Mouse (Mus musculus) stomach, postnatal 0 days (tissue): ENCODE measurements around the gene Eci2. TPM values are rescaled to one million over a fixed set of nuclear protein-coding genes. Genes with fewer than 3 reads are reported as not detected.
A peak's percentile ranks its signal among the peaks of the same experiment; 100 is the strongest.

Source experiments
- ATAC-seq: fragments of 200-750 bp; cut with Nextera tagmentation; 2 replicates; pipeline ENCODE4 v1.8.0; 2017; ENCODE audit not compliant: low FRiP score, low TSS enrichment
- DNase-seq: peaks from one replicate; pipeline ENCODE4 v3.0.0-alpha.2; 2016; ENCODE audit warnings: low spot score
- H3K27ac ChIP-seq: fragments of 300-500 bp; sonication (generic); replicated peaks from 2 replicates; pipeline ENCODE4 v1.5.1; 2014; ENCODE audit warnings: mild to moderate bottlenecking, control low read depth
- H3K27me3 ChIP-seq: fragments of 300-500 bp; sonication (generic); 2 replicates; pipeline ENCODE4 v1.6.1; 2014; ENCODE audit warnings: low read length; ENCODE audit not compliant: control insufficient read depth, insufficient read depth
- H3K36me3 ChIP-seq: fragments of 300-500 bp; sonication (generic); 2 replicates; pipeline ENCODE4 v1.6.1; 2014; ENCODE audit warnings: low read length, mixed read lengths; ENCODE audit not compliant: control insufficient read depth, insufficient read depth
- H3K4me1 ChIP-seq: fragments of 300-500 bp; sonication (generic); replicated peaks from 2 replicates; pipeline ENCODE4 v1.6.1; 2014; ENCODE audit warnings: antibody characterized with exemption; ENCODE audit not compliant: control insufficient read depth, insufficient read depth
- H3K4me2 ChIP-seq: fragments of 300-500 bp; sonication (generic); replicated peaks from 2 replicates; pipeline ENCODE4 v1.6.1; 2014; ENCODE audit warnings: low read depth, mild to moderate bottlenecking, control low read depth, moderate library complexity
- H3K4me3 ChIP-seq: fragments of 300-500 bp; sonication (generic); 2 replicates; pipeline ENCODE4 v1.5.1; 2014; ENCODE audit warnings: low read depth, low read length, control low read depth
- H3K9ac ChIP-seq: fragments of 300-500 bp; sonication (generic); 2 replicates; pipeline ENCODE4 v1.6.1; 2014; ENCODE audit warnings: mild to moderate bottlenecking, low read length, control low read depth, mixed read lengths
- H3K9me3 ChIP-seq: fragments of 300-500 bp; sonication (generic); 2 replicates; pipeline ENCODE4 v1.6.1; 2016; ENCODE audit warnings: low read length; ENCODE audit not compliant: control insufficient read depth
- CTCF ChIP-seq: IDR thresholded peaks from 2 replicates; pipeline ENCODE4 v1.5.1; 2016; ENCODE audit warnings: antibody characterized with exemption, low read depth, mild to moderate bottlenecking, moderate library complexity
- EP300 ChIP-seq: optimal IDR thresholded peaks from 2 replicates; pipeline ENCODE3; 2016; ENCODE audit warnings: antibody characterized with exemption
- WGBS: fragments of 180-500 bp; shearing (Covaris S2); extraction: QIAGEN DNeasy Blood & Tissue Kit; methylation state at CpG from one replicate; pipeline ENCODE4 v1.1.7; 2014; 5-methylcytosine and 5-hydroxymethylcytosine counted together
- polyA plus RNA-seq: library from polyadenylated mRNA; unstranded; fragments of >200 nt; fragmentation: Nextera tagmentation; extraction: Ambion mirVana; gene quantifications from 2 replicates; pipeline ENCODE4 v1.2.1, GENCODE M21; 2015

The Eci2 gene
- polyA plus RNA-seq = 161 and 163 TPM in 2 replicates

DNA sequence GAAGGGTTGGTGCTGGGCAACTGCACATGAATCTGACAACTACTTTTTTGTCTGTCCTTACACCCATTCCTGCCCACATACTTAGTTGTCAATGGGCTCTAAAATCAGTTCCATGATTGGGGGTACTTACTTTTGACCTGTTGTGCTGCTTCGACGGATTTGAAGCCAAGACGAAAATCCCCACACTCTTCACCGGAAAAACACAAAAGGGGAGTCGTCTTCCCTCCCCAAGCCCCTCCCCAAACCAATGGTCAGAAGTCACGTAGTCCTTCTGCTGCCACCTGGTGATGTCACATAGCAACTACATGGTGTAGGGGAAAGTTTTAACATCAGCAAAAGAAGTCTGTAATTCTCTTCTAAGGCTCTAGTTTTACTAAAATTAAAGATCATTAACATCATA lies at the start of gene Eci2:
Eci2 (minus strand) TSS at position 218 of the 400 bp plus-strand sequence.
- no peaks in the 10 kb centered on the region for H3K36me3 ChIP-seq
- WGBS = 6% methylated on average over 6 of the region's 6 CpGs
- no peak within 1 kb of the TSS for H3K4me3 ChIP-seq
- H3K9me3 ChIP-seq = no peaks in the 10 kb centered on the region
- H3K27me3 ChIP-seq = no peaks in the 10 kb centered on the region
- TF ChIP-seq CTCF (peak; percentile 84), EP300 (no peak)
- no peak within 1 kb of the TSS for H3K27ac ChIP-seq
- no peak within 1 kb of the TSS; the same call in 1 of the 2 replicates for H3K4me2 ChIP-seq
- DNase-seq = peak; percentile 25
- ATAC-seq = no peak
- no peak within 1 kb of the TSS for H3K9ac ChIP-seq
- no peaks in the 10 kb centered on the region for H3K4me1 ChIP-seq

DNA sequence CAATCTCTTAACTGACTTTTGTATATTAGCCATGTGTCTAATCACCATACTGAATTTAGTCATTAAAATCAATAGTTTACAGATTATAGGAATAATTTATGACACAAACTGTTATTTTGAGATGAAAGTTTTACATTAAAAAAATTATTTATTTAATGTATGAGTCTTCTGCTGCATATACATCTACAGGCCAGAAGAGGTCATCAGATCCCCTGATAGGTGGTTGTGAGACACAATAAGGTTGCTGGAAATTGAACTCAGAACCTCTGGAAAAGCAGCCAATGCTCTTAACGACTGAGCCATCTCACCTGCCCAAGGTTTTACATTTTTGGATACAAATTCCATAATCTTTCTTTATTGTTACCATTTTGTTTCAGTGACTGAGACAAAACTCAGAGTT lies 48.0 kb upstream of the Eci2 start:
- H3K27me3 ChIP-seq = no peaks in the 10 kb centered on the region
- no peak overlapping the region for H3K4me3 ChIP-seq
- no peaks in the 10 kb centered on the region for H3K36me3 ChIP-seq
- H3K9me3 ChIP-seq = no peaks in the 10 kb centered on the region
- DNase-seq (no peak), ATAC-seq (no peak)
- no peak overlapping the region for H3K4me2 ChIP-seq
- no peak overlapping the region for H3K9ac ChIP-seq
- TF ChIP-seq EP300 (no peak), CTCF (peak; percentile 42)
- WGBS = 51% methylated on average over 1 of the region's 1 CpGs
- H3K4me1 ChIP-seq = no peaks in the 10 kb centered on the region
- no peak overlapping the region for H3K27ac ChIP-seq

DNA sequence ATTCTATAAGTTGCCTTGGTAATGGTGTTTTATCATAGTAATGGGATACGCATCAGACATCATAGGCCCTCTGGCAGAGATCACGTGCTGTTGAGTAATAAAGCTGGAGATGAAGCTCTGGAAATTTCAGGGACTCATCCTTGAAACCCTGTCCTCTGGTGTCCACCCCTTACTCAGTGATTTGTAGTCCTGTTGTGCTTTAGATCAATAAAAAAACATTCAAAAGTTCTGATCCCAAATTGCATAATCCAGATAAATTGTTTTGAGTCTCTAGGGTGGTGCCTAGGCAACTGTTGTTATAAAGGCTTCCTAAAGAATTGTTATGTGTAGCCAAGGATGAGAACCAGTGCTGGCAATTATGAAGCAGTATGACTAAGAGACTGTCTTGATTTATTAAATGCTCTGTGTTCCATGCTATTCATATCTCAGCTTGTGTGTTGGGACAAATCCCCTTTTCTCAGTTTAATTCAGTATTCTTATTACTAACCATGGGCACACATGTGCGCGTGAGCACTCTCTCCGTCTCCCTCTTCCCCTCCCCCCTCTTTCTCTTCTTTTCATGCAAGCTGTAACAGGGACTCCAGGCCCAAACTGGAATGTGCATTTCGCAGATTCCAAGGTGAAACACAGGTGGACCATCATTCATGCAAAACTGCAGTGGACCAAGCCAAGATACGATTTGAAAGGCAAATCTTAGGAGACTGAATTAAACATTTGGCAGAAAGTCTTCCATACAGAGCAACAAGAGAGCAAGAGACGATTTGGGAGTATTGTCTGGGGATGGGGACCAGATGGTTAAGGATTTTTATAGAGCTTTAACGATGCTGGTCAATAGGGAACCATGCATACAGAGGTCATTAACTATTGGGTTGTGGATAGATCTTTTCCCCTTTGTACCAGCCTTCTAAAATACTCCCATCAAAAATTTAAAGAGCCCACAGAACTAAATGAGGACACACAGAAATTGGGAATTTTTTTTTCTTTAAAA lies 43.9 kb upstream of the Eci2 start:
- DNase-seq (no peak), ATAC-seq (no peak)
- TF ChIP-seq CTCF (no peak), EP300 (no peak)
- Histone ChIP-seq H3K36me3 (no peaks in the 10 kb centered on the region), H3K4me1 (no peaks in the 10 kb centered on the region), H3K9ac (no peak overlapping the region), H3K27ac (no peak overlapping the region), H3K4me2 (no peak overlapping the region), H3K27me3 (no peaks in the 10 kb centered on the region), H3K9me3 (no peaks in the 10 kb centered on the region), H3K4me3 (no peak overlapping the region)
- WGBS = 70% methylated on average over 9 of the region's 9 CpGs

DNA sequence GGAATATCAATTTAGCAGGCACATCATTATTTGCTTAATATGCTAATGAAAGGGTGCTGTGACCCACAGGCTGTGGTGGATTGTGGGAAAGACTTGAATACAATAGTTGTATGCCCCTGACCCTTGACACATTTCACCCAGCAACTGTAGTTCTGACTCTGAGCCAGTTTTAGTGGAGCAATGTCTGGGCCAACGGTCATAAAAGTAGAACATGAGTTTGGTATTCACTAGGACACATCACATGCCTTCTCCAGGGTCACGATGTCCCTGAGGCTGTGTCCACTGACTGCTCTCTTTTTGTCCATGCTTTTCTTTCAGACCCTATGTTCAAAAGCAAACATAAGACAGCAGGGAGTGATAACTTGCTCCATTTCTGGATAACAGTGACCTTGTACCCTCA lies 40.2 kb upstream of the Eci2 start:
- no peak for DNase-seq
- 83% methylated on average over 2 of the region's 2 CpGs for WGBS

DNA sequence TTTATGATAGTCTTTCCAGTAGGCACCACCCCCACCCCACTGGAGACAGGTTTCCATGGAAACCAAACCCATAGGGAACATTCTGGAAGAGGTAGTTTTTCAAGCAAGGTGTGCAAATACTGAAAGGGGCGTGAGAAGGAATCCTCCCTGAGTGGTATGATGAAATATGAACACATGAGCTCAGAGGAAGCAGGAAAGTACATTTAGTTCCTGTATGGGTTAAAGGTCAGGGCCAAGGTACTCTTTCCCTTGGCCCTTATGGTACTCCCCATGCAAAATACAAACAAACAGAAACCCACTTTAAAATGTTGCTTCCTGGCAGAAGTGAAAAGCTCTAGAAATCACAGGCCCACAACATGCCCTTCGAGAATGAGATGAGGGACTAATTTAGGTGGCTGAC lies 39.1 kb upstream of the Eci2 start:
- no peak for ATAC-seq
- Histone ChIP-seq H3K27me3 (no peaks in the 10 kb centered on the region), H3K36me3 (no peaks in the 10 kb centered on the region), H3K4me3 (no peak overlapping the region), H3K27ac (no peak overlapping the region), H3K4me2 (no peak overlapping the region), H3K4me1 (no peaks in the 10 kb centered on the region), H3K9ac (no peak overlapping the region), H3K9me3 (no peaks in the 10 kb centered on the region)
- WGBS = 41% methylated on average over 2 of the region's 2 CpGs
- TF ChIP-seq CTCF (no peak), EP300 (no peak)
- no peak for DNase-seq

More for the DNA sequence above, 40.2 kb upstream of the Eci2 start:
- Histone ChIP-seq H3K27ac (no peak overlapping the region), H3K27me3 (no peaks in the 10 kb centered on the region), H3K9me3 (no peaks in the 10 kb centered on the region), H3K4me2 (no peak overlapping the region), H3K4me3 (no peak overlapping the region), H3K4me1 (no peaks in the 10 kb centered on the region), H3K36me3 (no peaks in the 10 kb centered on the region), H3K9ac (no peak overlapping the region)
- no peak for TF ChIP-seq CTCF
- TF ChIP-seq EP300 = no peak
- no peak for ATAC-seq

DNA sequence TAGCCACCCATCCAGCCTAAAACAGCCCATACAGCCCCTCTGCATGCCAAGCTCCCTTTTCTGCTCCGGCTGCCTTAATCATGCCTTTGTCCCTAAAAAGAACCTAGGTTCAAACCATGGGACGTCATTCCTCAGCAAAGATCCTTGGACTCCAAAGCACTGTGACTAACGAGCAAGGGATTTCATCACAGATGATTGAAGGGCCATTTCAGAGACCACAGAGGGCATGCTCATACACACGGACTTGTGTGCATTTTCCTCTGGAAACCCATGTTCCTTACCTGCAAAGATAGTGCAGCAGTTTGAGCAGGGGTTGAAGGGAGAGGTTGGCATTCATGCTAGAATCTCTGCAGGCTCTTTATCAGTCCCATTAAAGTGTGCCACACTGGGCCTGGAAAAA lies 37.5 kb upstream of the Eci2 start:
- WGBS = 71% methylated on average over 4 of the region's 4 CpGs
- no peaks in the 10 kb centered on the region for H3K27me3 ChIP-seq
- TF ChIP-seq CTCF = no peak
- no peak for TF ChIP-seq EP300
- ATAC-seq (no peak), DNase-seq (no peak)
- H3K27ac ChIP-seq = no peak overlapping the region
- no peak overlapping the region for H3K4me2 ChIP-seq
- no peaks in the 10 kb centered on the region for H3K4me1 ChIP-seq
- H3K36me3 ChIP-seq = no peaks in the 10 kb centered on the region
- no peaks in the 10 kb centered on the region for H3K9me3 ChIP-seq
- no peak overlapping the region for H3K4me3 ChIP-seq
- H3K9ac ChIP-seq = no peak overlapping the region
